Mouse (Mus musculus) kidney, adult 2 months (tissue): Measurements from ENCODE around the gene Gm13090. TPM values are rescaled to one million over a fixed set of nuclear protein-coding genes. Genes with fewer than 3 reads are reported as not detected.

ENCODE experiments used
- DNase-seq: peaks from one replicate; pipeline ENCODE4 v3.0.0; 2021
- H3K27ac ChIP-seq: fragments of 200-500 bp; 2 replicates; pipeline ENCODE4 v1.5.1; 2012; ENCODE audit warnings: low read depth, low read length, control low read depth, inconsistent platforms; ENCODE audit not compliant: insufficient read depth
- H3K27me3 ChIP-seq: fragments of 200-500 bp; replicated peaks from 2 replicates; pipeline ENCODE4 v1.6.1; 2012; ENCODE audit warnings: mild to moderate bottlenecking, moderate library complexity, low read length, inconsistent platforms; ENCODE audit not compliant: control insufficient read depth, insufficient read depth
- H3K36me3 ChIP-seq: fragments of 200-500 bp; 2 replicates; pipeline ENCODE4 v1.6.1; 2012; ENCODE audit warnings: mild to moderate bottlenecking, moderate library complexity, low read length, inconsistent platforms; ENCODE audit not compliant: control insufficient read depth, insufficient read depth
- H3K4me1 ChIP-seq: fragments of 200-500 bp; 2 replicates; pipeline ENCODE4 v1.6.1; 2011; ENCODE audit warnings: low read length; ENCODE audit not compliant: control insufficient read depth, insufficient read depth
- H3K4me3 ChIP-seq: fragments of 200-500 bp; 2 replicates; pipeline ENCODE4 v1.5.1; 2011; ENCODE audit warnings: mild to moderate bottlenecking, low read depth, low read length, control low read depth; ENCODE audit not compliant: insufficient read depth
- CTCF ChIP-seq: fragments of 200-500 bp; conservative IDR thresholded peaks from 2 replicates; pipeline ENCODE4 v1.5.1; 2011; ENCODE audit warnings: low read depth, mild to moderate bottlenecking, control low read depth, low read length, moderate library complexity, mixed read lengths; ENCODE audit not compliant: insufficient read depth, insufficient read length
- POLR2A ChIP-seq: fragments of 200-500 bp; IDR thresholded peaks from one replicate; pipeline ENCODE4 v1.6.1; 2011; ENCODE audit warnings: low read depth, low read length, control low read depth
- WGBS: fragments of 180-500 bp; shearing (Covaris S2); methylation state at CpG from one replicate; pipeline ENCODE4 v1.1.7; 2018; 5-methylcytosine and 5-hydroxymethylcytosine counted together
- polyA plus RNA-seq: library from polyadenylated mRNA; depleted of rRNA; stranded (reverse); fragments of >200 nt; gene quantifications from 2 replicates; pipeline ENCODE4 v1.2.3, GENCODE M21; 2012

Gene Gm13090
- polyA plus RNA-seq, 1 experiment = not detected

DNA sequence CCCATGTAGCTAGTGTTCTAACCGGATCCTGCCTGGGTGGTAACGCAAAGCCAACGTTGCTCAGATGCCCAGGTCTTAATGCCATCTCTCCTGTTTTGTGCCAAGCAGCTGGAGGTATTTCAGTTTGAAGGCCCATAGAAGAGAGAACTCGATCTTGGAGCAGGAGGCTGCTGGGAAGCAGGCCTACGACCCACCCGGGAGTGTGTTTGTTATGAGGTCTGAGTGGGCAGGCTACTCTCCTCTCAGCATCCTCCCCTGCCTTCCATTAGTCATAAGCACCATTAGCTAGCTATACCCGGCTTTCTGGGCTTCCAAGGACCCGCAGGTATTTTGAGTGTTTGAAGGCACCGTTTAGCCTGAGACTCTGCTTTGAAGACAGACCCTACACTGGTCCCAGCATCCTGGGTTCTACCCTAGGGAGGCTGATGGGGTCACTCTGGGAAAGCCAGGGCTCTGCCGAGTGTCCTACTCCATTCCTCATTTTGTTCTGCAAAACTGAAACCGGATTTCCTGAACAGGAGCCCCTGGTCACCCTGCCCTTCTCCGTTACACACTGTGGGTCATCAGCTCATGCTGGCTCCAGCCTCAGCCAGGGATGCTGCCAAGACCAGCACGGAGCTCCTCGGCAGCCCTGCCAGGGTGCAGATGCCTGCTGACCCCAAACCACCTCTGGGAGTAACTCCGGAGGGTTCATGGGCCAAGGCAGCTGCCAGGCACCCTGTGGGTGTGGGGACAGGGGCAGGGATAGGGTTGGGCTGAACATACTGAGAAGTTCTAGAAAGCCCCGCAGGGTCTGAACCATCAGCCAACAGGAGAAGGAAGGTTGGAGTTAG, 40.6 kb downstream of the Gm13090 start:
- Histone ChIP-seq H3K4me1 (no peaks in the 10 kb centered on the region), H3K27ac (no peak overlapping the region), H3K36me3 (no peaks in the 10 kb centered on the region), H3K27me3 (no peaks in the 10 kb centered on the region), H3K4me3 (no peak overlapping the region)
- DNase-seq = no peak
- WGBS = 44% methylated on average over 16 of the region's 16 CpGs
- no peak for TF ChIP-seq CTCF
- no peak for TF ChIP-seq POLR2A

DNA sequence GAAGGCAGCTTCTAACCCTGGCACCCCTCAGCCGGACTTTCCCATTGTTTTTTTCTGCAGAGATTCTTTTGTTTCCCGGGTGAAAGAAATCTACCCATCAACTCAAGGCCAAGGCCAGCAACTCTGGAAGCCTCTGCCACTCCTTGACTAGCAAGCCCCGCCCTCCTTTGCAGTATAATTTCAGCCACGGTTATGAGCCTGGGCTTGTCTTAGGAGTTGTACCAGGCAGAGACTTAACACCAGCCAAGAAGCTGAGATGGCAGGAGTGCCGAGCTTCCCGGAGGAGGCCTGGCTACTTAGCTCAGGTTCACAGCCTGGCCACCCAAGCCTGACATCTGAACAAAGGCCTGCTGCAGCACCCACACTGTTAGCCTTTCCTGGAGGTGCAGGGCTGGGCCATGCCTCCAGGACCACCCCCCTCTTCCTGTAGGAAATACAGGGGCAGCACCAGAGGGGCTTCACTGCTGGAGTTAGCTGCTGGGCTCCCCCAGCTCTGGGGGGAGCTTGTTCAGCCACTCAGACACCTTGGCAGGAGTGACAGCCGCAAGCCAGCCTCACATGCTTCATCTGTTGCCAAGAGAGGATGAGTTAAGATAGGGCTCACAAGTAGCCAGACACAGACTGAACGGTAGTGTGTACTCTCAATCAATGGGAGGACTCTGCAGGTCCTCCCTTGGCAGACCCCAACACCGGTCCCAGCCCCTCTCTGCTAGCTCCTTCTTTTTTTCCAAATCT, 41.6 kb downstream of the Gm13090 start:
- H3K27me3 ChIP-seq = no peaks in the 10 kb centered on the region
- no peak overlapping the region for H3K4me3 ChIP-seq
- no peaks in the 10 kb centered on the region for H3K4me1 ChIP-seq
- TF ChIP-seq CTCF = no peak
- no peak for TF ChIP-seq POLR2A
- no peak for DNase-seq
- no peaks in the 10 kb centered on the region for H3K36me3 ChIP-seq
- WGBS = 56% methylated on average over 9 of the region's 9 CpGs
- no peak overlapping the region for H3K27ac ChIP-seq

DNA sequence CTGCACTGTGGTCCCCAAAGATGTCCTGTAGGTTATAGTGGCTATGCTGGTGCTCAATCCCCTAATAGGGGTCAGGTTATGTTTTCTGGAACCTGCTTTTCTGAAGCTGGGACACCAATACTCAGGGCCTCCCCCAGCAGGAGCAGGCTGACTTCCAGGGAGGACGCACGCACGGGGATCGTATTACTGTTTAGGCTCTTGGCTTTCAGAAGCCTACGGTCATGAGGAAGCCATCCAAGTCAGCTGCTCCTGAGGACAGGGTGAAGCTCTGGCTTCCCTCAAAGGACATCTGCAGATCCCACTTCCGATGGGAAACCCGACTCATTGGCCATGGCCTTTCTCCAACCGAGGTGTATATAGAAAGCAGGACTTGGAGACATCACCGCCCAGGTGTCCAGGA, 43.1 kb downstream of the Gm13090 start:
- H3K4me1 ChIP-seq = no peaks in the 10 kb centered on the region
- no peak overlapping the region for H3K4me3 ChIP-seq
- H3K27ac ChIP-seq = no peak overlapping the region
- H3K27me3 ChIP-seq = no peaks in the 10 kb centered on the region
- no peaks in the 10 kb centered on the region for H3K36me3 ChIP-seq
- DNase-seq = no peak
- no peak for TF ChIP-seq CTCF
- TF ChIP-seq POLR2A = no peak
- WGBS = 69% methylated on average over 9 of the region's 9 CpGs

DNA sequence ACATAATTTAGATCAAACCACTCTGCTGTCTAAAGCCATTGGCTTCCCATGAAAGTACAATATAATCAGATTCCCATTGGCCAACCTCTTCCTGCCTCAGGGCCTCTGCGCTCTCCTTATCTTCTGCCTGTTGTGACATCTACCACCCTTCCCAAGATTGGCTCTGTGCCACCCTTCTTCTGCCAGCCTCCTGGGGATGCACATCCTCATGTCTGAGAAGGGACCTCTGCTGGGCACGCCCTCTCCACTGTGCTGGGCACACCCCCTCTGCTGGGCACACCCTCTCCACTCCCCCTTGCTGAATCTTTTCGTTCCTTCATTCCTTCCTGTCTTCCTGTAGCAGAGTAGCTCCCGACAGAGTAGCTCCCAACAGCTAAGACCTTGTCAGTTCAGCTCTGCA, 44.4 kb downstream of the Gm13090 start:
- no peaks in the 10 kb centered on the region for H3K27me3 ChIP-seq
- TF ChIP-seq CTCF = no peak
- TF ChIP-seq POLR2A = no peak
- H3K4me1 ChIP-seq = no peaks in the 10 kb centered on the region
- H3K4me3 ChIP-seq = no peak overlapping the region
- H3K36me3 ChIP-seq = no peaks in the 10 kb centered on the region
- 57% methylated on average over 4 of the region's 4 CpGs for WGBS
- DNase-seq = no peak
- H3K27ac ChIP-seq = no peak overlapping the region

DNA sequence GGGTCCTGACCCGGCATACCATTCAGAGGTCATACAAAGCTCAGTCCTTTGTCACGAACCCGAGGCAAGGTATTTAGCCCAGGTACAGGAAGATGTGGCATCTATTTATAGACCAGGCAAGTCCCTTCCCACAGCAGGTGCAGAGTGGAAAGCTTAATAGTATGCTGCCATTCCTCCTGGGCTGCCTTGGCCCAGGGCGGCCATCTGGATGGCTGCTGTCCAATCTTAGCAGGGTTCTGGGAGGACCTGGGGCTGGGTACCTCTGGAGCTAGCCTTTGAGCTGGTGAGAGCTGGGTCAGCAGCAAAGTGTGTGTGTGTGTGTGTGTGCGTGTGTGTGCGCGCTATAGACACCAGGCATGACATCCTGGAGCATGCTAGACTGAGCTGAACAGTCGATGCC, 46.1 kb downstream of the Gm13090 start:
- TF ChIP-seq CTCF (no peak), POLR2A (no peak)
- no peaks in the 10 kb centered on the region for H3K4me1 ChIP-seq
- no peak overlapping the region for H3K27ac ChIP-seq
- H3K4me3 ChIP-seq = no peak overlapping the region
- DNase-seq = peak; percentile 4
- no peaks in the 10 kb centered on the region for H3K36me3 ChIP-seq
- H3K27me3 ChIP-seq = no peaks in the 10 kb centered on the region
- WGBS = 66% methylated on average over 8 of the region's 8 CpGs

DNA sequence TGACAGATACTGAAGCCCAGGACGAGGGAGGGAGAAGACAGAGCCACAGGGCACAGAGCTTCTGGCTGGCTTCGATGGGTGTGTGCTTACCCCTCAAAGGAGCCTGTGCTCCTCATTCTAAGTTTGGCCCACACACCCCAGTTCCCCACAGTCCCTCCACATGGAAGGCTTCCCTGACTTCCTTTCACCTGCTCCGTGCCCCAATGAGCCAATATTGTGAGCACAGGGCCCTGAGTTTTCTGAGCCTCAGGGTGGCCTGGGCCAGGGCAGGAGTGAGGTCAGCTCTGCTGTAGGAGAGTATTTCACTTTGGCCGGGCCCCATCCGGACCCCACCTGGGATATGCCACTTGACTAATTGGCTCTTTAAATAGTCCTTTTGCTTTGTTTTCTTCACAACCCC, 48.3 kb downstream of the Gm13090 start:
- no peak overlapping the region for H3K4me3 ChIP-seq
- no peak overlapping the region for H3K27ac ChIP-seq
- 67% methylated on average over 5 of the region's 5 CpGs for WGBS
- TF ChIP-seq POLR2A = no peak
- no peak for TF ChIP-seq CTCF
- H3K36me3 ChIP-seq = no peaks in the 10 kb centered on the region
- no peaks in the 10 kb centered on the region for H3K4me1 ChIP-seq
- DNase-seq = no peak
- no peaks in the 10 kb centered on the region for H3K27me3 ChIP-seq

DNA sequence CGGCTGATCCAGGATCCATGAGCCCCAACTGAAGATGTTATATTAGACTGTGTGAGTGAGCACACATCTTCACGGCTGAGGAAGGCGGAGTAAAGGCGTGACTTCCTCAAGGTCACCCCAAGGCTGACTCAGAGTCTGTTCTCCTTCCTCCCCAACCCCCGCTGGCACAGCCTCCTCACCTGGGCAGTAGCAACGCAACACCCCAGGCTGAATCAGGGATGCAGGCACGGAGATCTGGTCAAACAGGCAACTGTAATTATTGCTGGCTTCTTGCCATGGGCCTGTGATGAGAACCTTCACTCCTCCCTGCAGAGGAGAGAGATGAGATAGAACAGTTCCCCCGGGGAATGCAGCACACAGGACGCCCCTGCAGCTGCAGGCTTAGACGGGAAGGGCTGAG, 48.8 kb downstream of the Gm13090 start:
- no peaks in the 10 kb centered on the region for H3K27me3 ChIP-seq
- WGBS = 20% methylated on average over 10 of the region's 10 CpGs
- TF ChIP-seq CTCF = no peak
- no peak for TF ChIP-seq POLR2A
- H3K36me3 ChIP-seq = no peaks in the 10 kb centered on the region
- no peaks in the 10 kb centered on the region for H3K4me1 ChIP-seq
- no peak overlapping the region for H3K27ac ChIP-seq
- H3K4me3 ChIP-seq = no peak overlapping the region
- DNase-seq = peak; percentile 20
